Mouse (Mus musculus) heart, embryonic 14.5 days (tissue): ENCODE measurements around the gene F5. TPM values are rescaled to one million over a fixed set of nuclear protein-coding genes. Genes with fewer than 3 reads are reported as not detected.
A peak's percentile ranks its signal among the peaks of the same experiment; 100 is the strongest.

ENCODE experiments used
- ATAC-seq: fragments of 200-750 bp; cut with Nextera tagmentation; 2 replicates; pipeline ENCODE4 v1.8.0; 2017; ENCODE audit warnings: low read depth, moderate TSS enrichment; ENCODE audit not compliant: insufficient number of reproducible peaks, insufficient read depth, low FRiP score
- H3K27ac ChIP-seq, 2 experiments: fragments of 200-500 bp in 1 of 2; fragments of 300-500 bp in 1 of 2; sonication (generic) in 1 of 2; replicated peaks in 1 of 2; 2 replicates each; pipeline ENCODE4 v1.5.1; 2012 to 2014; ENCODE audit warnings: low read depth in 2 of 2, low read length in 2 of 2, control low read depth in 1 of 2, mild to moderate bottlenecking in 1 of 2, mixed read lengths in 1 of 2; ENCODE audit not compliant: control insufficient read depth in 1 of 2, insufficient read depth in 1 of 2
- H3K27me3 ChIP-seq: fragments of 300-500 bp; sonication (generic); 2 replicates; pipeline ENCODE4 v1.6.1; 2014; ENCODE audit warnings: mild to moderate bottlenecking, low read length, control low read depth; ENCODE audit not compliant: control insufficient read depth, insufficient read depth
- H3K36me3 ChIP-seq: fragments of 300-500 bp; sonication (generic); 2 replicates; pipeline ENCODE4 v1.6.1; 2014; ENCODE audit warnings: mild to moderate bottlenecking, control low read depth, low read length, mixed read lengths; ENCODE audit not compliant: control insufficient read depth, insufficient read depth
- H3K4me1 ChIP-seq, 2 experiments: fragments of 200-500 bp in 1 of 2; fragments of 300-500 bp in 1 of 2; sonication (generic) in 1 of 2; 2 replicates each; pipeline ENCODE4 v1.6.1; 2012 to 2014; ENCODE audit warnings: low read length in 2 of 2, control low read depth in 1 of 2, mixed read lengths in 1 of 2; ENCODE audit not compliant: control insufficient read depth in 2 of 2, insufficient read depth in 2 of 2
- H3K4me2 ChIP-seq: fragments of 300-500 bp; sonication (generic); 2 replicates; pipeline ENCODE4 v1.6.1; 2014; ENCODE audit warnings: mild to moderate bottlenecking, low read length
- H3K4me3 ChIP-seq, 2 experiments: fragments of 200-500 bp in 1 of 2; fragments of 300-500 bp in 1 of 2; sonication (generic) in 1 of 2; 2 replicates each; pipeline ENCODE4 v1.5.1; 2012 to 2014; ENCODE audit warnings: low read length in 2 of 2, mild to moderate bottlenecking in 2 of 2, control low read depth in 1 of 2, low read depth in 1 of 2, moderate library complexity in 1 of 2; ENCODE audit not compliant: control insufficient read depth in 1 of 2, insufficient read depth in 1 of 2
- H3K9ac ChIP-seq: fragments of 300-500 bp; sonication (generic); 2 replicates; pipeline ENCODE4 v1.6.1; 2014; ENCODE audit warnings: mild to moderate bottlenecking, low read length
- H3K9me3 ChIP-seq: fragments of 300-500 bp; sonication (generic); 2 replicates; pipeline ENCODE4 v1.6.1; 2016; ENCODE audit warnings: low read length, control low read depth; ENCODE audit not compliant: control insufficient read depth
- WGBS: fragments of 180-500 bp; shearing (Covaris S2); extraction: QIAGEN DNeasy Blood & Tissue Kit; methylation state at CpG from one replicate; pipeline ENCODE4 v1.1.7; 2014; 5-methylcytosine and 5-hydroxymethylcytosine counted together
- polyA plus RNA-seq: library from polyadenylated mRNA; unstranded; fragments of >200 nt; fragmentation: Nextera tagmentation; extraction: Ambion mirVana; gene quantifications from 2 replicates; pipeline ENCODE4 v1.2.1, GENCODE M21; 2014

F5 gene
- polyA plus RNA-seq, 1 experiment from 2014 or later = 0.38 TPM

DNA sequence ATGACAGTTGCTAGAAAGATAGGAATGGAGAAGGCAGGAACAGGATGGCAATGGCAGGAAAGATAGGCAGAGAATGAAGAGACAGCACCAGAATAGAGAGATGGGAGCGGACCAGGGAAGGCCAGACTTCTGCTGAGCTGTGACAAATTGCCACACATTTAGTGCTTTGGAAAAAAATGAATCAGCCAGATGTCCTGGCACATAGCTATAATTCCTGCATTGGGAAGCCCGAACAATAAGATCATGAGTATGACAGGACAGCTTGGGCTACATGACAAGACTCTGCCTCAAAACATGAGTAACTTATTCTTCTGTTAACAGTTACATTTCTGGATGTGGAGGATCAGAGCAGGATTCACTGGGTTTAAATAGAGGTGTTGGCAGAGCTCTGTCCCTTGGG, 8.1 kb downstream of the F5 start:
- Histone ChIP-seq H3K27me3 (no peaks in the 10 kb centered on the region), H3K4me3 (no peak overlapping the region), H3K9ac (no peak overlapping the region), H3K4me1 (no peaks in the 10 kb centered on the region), H3K36me3 (no peaks in the 10 kb centered on the region), H3K9me3 (no peaks in the 10 kb centered on the region), H3K27ac (no peak overlapping the region), H3K4me2 (no peak overlapping the region)
- 80% methylated on average over 2 of the region's 2 CpGs for WGBS
- ATAC-seq = no peak

DNA sequence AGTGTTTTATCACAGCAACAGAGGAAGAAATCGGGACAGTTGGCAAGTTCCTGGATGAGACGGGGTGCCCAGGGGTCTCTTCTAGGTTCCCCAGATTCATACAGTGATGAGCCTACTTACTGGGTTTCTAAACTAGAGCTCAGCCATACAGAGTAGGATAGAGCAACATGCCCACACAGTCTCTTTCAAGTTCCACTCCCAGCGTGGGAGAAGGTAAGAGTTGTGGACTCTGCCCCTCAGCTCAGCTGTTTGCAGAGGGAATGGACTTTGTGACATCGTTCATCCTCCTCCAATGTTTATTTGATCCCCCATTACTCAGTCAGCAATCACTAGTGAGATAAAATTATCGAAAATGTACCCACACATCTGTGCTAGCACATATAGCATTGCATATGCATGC, 11.1 kb downstream of the F5 start:
- 74% methylated on average over 5 of the region's 5 CpGs for WGBS
- ATAC-seq = no peak

GRCm38 (mm10) chr1:164168818-164169217, 17.2 kb downstream of the F5 start:
- Histone ChIP-seq H3K27ac (no peak overlapping the region), H3K4me1 (no peaks in the 10 kb centered on the region), H3K9me3 (no peaks in the 10 kb centered on the region), H3K27me3 (no peaks in the 10 kb centered on the region), H3K4me2 (no peak overlapping the region), H3K36me3 (no peaks in the 10 kb centered on the region), H3K9ac (no peak overlapping the region), H3K4me3 (no peak overlapping the region)
- ATAC-seq = no peak
- 65% methylated on average over 4 of the region's 4 CpGs for WGBS

More for the DNA sequence above, 11.1 kb downstream of the F5 start:
- Histone ChIP-seq H3K36me3 (no peaks in the 10 kb centered on the region), H3K4me1 (no peaks in the 10 kb centered on the region), H3K27me3 (no peaks in the 10 kb centered on the region), H3K9me3 (no peaks in the 10 kb centered on the region), H3K9ac (no peak overlapping the region), H3K4me3 (no peak overlapping the region), H3K27ac (no peak overlapping the region), H3K4me2 (no peak overlapping the region)

DNA sequence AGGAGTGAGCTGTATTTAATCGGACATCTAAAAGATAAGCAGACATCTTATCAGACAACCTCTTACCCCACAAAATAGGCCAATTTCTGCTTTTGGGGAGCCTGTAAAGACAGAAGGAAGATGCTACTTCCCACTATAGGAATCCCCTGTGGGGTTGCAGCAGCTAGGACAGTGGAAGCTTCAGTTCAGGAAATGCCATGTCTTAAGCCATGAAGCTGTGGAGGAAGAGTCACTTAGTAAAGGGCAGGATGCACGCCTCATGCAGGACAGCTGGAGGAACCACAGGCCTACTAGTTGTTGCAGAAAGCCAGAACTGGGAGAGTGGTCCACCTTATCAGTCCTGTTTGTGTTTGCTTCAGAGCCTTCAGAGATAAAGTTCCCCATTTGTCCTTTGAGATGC, 18.8 kb downstream of the F5 start:
- no peak overlapping the region for H3K4me3 ChIP-seq
- no peaks in the 10 kb centered on the region for H3K27me3 ChIP-seq
- no peak overlapping the region for H3K27ac ChIP-seq
- no peaks in the 10 kb centered on the region for H3K9me3 ChIP-seq
- 48% methylated on average over 2 of the region's 2 CpGs for WGBS
- no peaks in the 10 kb centered on the region for H3K36me3 ChIP-seq
- no peak overlapping the region for H3K9ac ChIP-seq
- H3K4me2 ChIP-seq = no peak overlapping the region
- no peaks in the 10 kb centered on the region for H3K4me1 ChIP-seq
- ATAC-seq = no peak

GRCm38 (mm10) chr1:164173145-164173544, 21.5 kb downstream of the F5 start:
- Histone ChIP-seq H3K27me3 (no peaks in the 10 kb centered on the region), H3K9ac (no peak overlapping the region), H3K36me3 (no peaks in the 10 kb centered on the region), H3K4me1 (no peaks in the 10 kb centered on the region), H3K4me3 (no peak overlapping the region), H3K4me2 (no peak overlapping the region), H3K9me3 (no peaks in the 10 kb centered on the region), H3K27ac (no peak overlapping the region)
- ATAC-seq = no peak
- WGBS = 67% methylated on average over 4 of the region's 4 CpGs

GRCm38 (mm10) chr1:164176856-164177255, 25.2 kb downstream of the F5 start:
- H3K9ac ChIP-seq = no peak overlapping the region
- H3K4me1 ChIP-seq = 0 out of 4 replicates have a peak, but pooled peaks cover 0 to 2% of the 10 kb centered on the region in 2 experiments
- no peak overlapping the region for H3K4me3 ChIP-seq
- no peak overlapping the region for H3K27ac ChIP-seq
- no peak for ATAC-seq
- no peaks in the 10 kb centered on the region for H3K27me3 ChIP-seq
- no peaks in the 10 kb centered on the region for H3K36me3 ChIP-seq
- no peaks in the 10 kb centered on the region for H3K9me3 ChIP-seq
- no peak overlapping the region for H3K4me2 ChIP-seq

- Histone ChIP-seq H3K4me1 (0 out of 4 replicates have a peak, but pooled peaks cover 0 to 2% of the 10 kb centered on the region in 2 experiments), H3K27me3 (no peaks in the 10 kb centered on the region), H3K4me3 (no peak overlapping the region), H3K4me2 (no peak overlapping the region), H3K36me3 (no peaks in the 10 kb centered on the region), H3K9me3 (no peaks in the 10 kb centered on the region), H3K9ac (no peak overlapping the region), H3K27ac (no peak overlapping the region)
- 61% methylated on average over 6 of the region's 6 CpGs for WGBS
- ATAC-seq = no peak
These were observed 26.8 kb downstream of the F5 start for GRCm38 (mm10) chr1:164178429-164178828.

DNA sequence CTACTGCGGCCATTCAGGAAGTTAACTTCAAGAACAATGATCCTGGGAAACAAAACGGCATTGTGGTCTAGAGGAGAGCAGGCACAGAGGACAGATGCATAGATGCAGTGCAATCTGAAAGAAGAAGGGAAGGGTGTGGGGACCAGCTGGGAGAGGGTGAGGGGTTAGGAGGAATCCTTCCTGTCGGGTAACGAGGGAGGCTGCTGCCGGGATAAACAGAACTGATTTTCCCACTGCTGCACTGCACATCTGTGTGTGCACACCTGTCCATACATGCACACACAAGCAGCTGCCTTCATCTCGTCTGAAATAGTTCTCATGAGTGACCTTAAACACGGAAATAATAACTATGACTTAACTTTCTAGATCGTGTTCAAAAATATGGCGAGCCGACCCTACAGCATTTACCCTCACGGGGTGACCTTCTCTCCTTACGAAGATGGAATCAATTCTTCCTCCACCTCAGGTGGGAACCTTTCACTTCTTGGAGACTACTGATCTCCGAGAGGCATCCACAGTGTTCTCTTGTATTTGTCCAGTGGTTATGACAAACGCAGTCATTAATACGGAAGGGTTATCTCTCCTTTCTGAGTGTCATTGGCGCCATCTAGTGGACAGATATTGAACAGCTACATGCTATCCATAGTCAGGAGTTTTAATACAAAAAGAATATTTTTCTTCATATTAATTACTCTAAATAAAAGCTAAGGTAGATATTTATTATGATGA, 32.7 kb downstream of the F5 start:
- Histone ChIP-seq H3K4me2 (peak overlapping the region; percentile 55), H3K9ac (no peak overlapping the region), H3K36me3 (no peaks in the 10 kb centered on the region), H3K27ac (no peak overlapping the region), H3K4me1 (no peaks in the 10 kb centered on the region), H3K4me3 (peak overlapping the region; percentile 11 to 13; a peak in 1 of 4 replicates), H3K27me3 (no peaks in the 10 kb centered on the region), H3K9me3 (no peaks in the 10 kb centered on the region)
- WGBS = 48% methylated on average over 16 of the region's 16 CpGs
- no peak for ATAC-seq
